Mouse (Mus musculus): ENCODE data around the gene Gm20388.

Gene Gm20388

DNA sequence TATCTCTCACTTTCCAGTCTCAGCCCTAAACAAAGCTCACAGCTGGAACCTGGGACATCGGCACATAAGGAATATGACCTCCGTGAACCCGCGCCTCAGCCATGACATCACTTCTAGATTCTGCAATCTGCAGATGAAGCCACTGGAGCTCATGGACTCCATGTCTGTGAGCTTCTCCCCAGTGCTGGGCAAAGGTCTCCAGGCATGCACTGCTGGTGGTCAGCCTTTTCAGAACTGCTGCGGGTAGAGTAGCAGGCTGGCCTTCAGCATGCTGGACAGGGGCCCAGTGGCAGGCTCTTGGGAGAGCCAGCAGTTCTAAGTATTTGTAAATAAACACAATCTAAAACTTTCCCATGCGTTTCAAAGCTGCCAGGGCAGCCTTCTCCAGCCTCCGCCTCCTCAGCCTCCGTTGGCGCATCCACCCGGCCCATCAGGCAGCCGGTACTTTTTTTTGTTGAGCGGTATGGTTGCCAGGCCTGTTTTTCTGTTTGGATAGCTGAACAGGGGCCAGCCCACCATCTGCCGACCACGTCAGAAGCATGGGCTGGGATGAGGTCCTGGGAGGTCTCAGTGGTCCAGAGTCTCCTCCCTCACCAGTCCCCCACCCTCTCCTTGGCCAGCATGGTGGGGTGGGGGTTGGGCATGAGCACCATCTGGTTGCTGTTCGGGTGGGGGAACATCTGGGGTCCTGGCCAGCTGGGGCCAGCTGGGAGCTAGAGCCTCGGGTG lies 2729.0 kb downstream of the Gm20388 start:
- peak; percentile 55 for DNase-seq (ENCODE audit: extremely low spot score, low spot score)

DNA sequence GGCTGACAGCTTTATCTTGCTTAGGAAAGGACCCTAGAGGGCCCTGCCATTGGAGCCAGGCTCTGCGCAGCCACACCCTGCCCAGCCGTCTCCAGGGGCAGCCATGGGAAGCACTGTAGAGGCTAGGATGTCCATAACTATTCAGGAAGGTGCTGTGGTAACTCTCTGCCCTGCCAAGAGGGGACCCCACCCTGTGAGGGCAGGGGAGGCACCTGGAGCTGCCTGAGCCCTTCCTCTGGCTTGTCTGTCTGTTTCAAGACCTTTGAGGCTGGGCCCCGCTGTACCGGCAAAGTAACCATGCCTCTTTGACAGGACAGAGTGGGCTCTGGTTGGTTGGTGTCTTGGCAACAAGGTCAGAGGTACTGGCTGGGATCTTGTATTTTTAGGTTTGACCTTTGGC lies 2730.2 kb downstream of the Gm20388 start:
- DNase-seq (ENCODE audit: extremely low spot score, low spot score) = no peak

DNA sequence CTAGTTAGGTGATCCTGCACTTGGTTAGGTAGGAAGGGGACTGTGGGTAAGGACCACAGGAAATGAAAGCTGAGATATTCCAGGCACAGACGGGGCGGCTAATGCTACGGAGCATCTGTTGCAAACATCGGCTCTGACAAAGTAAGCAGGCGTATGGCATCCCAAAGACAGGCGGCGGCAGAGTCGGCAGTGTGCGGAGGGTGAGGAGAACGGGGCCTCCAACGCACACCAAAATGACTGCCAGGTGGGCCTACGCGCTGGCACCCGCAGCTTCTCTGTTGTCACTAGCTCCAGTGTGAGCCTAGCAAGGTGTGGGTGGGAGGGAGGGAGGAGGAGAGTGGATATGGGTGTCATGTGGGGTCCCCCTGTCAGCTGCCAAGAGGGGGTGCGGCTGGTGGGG lies 2730.8 kb downstream of the Gm20388 start:
- no peak for DNase-seq (ENCODE audit: extremely low spot score, low spot score)

DNA sequence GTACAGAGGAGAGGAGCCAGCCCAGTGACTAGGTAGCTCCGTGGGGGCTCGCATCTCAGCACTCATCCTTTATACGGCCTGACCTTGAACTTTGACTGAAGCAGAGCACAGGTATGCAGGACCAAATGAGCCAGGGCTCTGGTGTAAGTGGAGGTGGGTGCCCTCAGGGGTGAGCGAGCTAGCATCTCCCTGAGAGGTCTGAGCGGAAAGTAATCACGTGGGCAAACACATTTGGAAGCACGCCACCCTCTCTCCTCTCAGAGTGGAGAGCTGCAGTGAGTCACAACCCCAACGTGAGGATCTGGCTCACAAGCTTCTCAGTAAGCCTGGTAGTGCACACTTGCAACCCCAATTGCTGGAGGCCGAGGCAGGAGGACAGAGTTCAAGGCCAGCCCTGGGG lies 2731.4 kb downstream of the Gm20388 start:
- no peak for DNase-seq (ENCODE audit: extremely low spot score, low spot score)

GRCm38 (mm10) chr8:122644175-122644954 lies 2733.7 kb downstream of the Gm20388 start:
- DNase-seq (ENCODE audit: extremely low spot score, low spot score) = no peak

DNA sequence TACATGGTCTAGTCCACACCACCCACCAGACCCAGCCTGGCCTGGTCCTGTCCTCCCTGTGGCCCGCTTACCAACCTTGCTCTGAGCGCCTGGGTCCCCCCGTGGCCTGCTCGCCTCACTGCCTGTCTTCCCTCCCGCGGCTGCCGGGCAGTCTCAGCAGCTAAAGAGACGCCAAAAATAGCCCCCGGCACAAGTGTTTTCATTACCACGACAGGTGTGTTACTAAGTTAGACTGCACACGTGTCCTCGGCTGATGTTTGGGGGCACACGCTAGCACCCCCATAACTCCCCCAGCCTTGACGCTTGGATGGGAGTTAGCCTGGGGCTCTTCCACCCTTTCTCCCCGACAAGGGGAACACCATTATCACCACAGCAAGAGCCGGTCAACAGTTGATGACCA lies 2735.7 kb downstream of the Gm20388 start:
- no peak for DNase-seq (ENCODE audit: extremely low spot score, low spot score)

GRCm38 (mm10) chr8:122648192-122648970 lies 2737.7 kb downstream of the Gm20388 start:
- peak; percentile 44 for DNase-seq (ENCODE audit: extremely low spot score, low spot score)

GRCm38 (mm10) chr8:122651326-122651921 lies 2740.8 kb downstream of the Gm20388 start:
- no peak for DNase-seq (ENCODE audit: extremely low spot score, low spot score)

DNA sequence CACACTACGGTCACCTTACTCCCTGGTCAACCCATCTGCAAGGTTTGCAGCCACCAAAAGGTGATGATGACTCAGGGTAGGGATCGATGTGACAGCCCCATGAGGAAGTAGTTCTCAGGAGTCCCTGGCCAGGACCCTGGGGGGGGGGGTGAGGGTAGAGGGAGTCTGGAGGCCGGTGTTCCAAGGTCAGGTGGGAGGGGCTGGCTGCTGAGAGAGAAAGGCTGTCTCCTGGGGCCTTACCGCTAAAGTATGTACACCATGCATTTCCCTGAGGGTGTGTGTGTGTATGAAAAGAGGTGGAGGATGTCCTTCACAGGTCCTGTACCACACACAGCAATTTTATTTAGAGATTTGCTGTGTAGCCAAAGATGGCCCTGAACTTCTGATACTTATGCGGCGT lies 2742.0 kb downstream of the Gm20388 start:
- no peak for DNase-seq (ENCODE audit: extremely low spot score, low spot score)

- peak; percentile 29 for DNase-seq (ENCODE audit: extremely low spot score, low spot score)
Measured at GRCm38 (mm10) chr8:122654768-122655167, 2744.1 kb downstream of the Gm20388 start.

DNA sequence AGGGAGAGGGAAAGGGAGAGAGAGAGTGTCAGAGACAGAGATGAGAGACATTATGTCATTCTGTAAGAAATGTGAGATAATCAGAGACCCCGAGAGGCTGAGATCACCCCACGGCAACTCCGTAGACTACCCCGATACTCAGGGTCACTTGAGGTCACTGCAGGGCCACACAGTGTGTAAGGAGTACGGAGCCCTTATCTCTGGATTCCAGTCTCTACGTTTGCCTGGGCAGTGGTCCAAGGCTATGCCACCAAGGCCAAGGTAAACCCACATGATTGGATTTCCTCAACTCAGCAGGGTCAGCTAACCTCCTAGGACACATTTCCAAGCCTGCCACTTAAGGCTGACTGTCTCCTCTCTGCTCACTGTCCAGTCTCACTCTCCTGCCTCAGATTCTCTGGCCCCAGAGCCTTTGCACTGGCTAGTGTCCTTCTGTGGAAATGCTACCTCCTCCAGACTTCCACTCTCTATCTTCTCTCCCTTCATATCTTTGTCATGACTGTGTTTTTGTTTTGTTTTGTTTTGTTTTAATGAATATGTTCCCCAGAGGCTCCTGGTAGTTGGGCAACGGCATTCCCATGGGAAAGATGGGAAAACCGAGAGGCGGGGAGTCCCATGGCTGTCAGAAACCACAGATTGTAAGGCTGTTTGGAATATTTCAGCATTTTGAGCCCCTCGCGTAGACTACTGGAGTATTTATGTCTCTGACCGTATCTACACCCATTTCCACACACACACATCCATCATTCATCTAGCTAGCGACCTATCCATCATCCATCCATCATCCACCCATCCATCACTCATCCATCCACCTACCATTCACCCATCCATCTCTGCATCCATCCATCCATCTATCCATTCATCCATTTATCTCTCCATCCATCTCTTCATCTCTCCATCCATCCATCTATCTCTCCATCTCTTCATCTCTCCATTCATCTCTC lies 2745.7 kb downstream of the Gm20388 start:
- no peak for DNase-seq (ENCODE audit: extremely low spot score, low spot score)

DNA sequence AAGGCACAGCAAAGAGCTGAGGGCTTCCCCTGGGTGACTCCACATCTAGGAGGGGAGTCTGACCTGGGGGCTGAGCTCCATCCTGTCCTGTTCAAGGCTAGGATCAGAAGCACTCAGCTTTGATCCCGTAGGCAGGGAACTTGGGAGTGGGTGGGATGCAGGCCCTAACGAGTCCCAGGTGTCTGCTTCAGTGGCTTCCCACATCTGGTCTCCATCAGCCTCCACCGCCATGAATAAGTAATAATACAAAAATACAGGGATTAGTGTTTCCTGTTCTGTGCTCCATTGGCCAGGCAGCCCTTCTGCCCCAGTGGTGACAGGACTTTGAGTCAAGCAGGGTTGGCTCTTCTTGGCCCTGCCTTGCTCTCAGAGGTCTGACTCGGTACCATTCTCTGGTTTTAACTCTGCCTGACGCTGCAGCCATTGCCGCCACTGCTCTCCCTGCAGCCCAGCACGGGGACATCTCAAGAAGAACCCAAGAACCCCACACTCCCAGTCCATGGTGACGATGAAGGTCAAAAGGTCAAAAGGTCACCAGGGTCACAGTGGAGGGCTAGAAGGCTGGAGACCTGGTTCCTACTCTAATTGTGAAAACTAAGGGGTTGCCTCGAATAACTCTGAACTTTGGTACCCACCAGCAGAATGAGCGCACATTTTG lies 2747.6 kb downstream of the Gm20388 start:
- peak; percentile 59 for DNase-seq (ENCODE audit: extremely low spot score, low spot score)

DNA sequence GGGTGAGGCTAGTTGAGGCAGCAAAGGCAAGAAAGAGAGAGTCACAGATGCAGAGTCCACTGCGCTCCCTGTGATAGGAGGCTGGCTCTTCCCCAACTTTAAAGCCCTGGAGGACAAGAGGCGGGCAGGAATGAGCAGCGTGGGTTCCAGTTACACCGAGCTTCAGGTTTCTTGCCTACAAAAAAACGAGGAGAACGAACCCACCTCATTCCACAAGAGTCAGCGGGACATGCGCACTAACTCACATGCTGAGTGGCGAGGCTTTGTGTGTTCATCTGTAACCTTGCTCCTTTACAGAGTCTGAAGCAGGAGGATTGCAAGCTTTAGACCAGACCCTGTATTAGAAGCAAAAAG lies 2748.1 kb downstream of the Gm20388 start:
- no peak for DNase-seq (ENCODE audit: extremely low spot score, low spot score)

- DNase-seq (ENCODE audit: extremely low spot score, low spot score) = no peak
Measured at GRCm38 (mm10) chr8:122660022-122660421, 2749.4 kb downstream of the Gm20388 start.

DNA sequence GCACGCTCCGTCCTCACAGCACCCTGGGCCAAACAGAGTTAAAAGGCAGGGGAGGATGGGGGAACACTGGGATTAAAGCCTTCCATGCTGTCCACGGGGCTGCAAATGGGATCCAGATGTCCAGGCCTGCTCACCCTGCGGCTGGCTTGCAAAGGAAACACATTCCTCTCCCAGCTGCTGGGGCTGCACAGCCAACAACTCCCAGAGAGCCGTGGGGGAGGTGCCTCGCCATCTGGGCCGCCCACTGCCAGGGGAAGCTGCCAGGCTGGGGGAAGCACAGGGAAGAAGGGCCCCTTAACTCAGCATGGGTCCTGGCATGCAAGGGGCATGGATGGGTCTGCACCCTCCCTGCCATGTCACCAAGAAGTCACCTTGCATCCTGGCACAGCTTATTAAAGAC lies 2750.5 kb downstream of the Gm20388 start:
- DNase-seq (ENCODE audit: extremely low spot score, low spot score) = peak; percentile 75

DNA sequence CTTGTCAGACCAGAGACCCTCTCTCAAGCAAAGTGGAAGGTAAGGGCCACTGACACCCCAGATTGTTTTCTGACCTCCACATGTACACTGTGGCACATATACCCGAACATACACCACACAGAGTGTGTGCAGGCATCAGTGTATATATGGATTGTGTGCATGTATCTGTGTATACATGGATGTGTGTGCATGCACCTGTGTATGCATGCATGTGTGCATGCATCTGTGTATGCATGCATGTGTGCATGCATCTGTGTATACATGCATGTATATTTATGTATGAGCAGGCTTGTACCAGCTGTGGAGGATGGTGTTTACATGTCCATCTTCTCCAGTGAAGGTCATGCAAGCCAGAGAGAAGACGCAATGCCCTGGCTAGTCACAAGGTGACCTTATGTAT lies 2751.3 kb downstream of the Gm20388 start:
- no peak for DNase-seq (ENCODE audit: extremely low spot score, low spot score)

DNA sequence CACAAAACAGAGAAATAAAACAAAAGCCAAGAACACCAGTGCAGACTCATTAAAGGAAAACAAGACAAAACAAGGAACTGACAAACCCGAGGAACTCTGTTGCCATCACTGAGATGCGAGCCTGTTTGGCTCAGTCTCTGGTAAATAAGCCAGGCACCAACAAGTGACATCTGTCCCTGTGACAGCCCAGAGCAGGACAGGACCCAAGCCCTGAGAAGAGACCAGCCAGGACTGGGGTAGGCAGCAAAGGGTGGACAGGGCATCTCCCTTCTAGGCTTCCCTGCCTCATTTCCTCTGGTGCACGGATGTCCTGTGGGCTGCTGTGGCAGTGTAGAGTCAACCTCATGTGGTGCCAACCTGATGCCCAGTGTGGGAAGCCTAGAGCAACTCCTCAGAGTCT lies 2752.5 kb downstream of the Gm20388 start:
- no peak for DNase-seq (ENCODE audit: extremely low spot score, low spot score)

GRCm38 (mm10) chr8:122663670-122664069 lies 2753.0 kb downstream of the Gm20388 start:
- no peak for DNase-seq (ENCODE audit: extremely low spot score, low spot score)

- no peak for DNase-seq (ENCODE audit: extremely low spot score, low spot score)
Measured at GRCm38 (mm10) chr8:122665221-122665620, 2754.6 kb downstream of the Gm20388 start.

DNA sequence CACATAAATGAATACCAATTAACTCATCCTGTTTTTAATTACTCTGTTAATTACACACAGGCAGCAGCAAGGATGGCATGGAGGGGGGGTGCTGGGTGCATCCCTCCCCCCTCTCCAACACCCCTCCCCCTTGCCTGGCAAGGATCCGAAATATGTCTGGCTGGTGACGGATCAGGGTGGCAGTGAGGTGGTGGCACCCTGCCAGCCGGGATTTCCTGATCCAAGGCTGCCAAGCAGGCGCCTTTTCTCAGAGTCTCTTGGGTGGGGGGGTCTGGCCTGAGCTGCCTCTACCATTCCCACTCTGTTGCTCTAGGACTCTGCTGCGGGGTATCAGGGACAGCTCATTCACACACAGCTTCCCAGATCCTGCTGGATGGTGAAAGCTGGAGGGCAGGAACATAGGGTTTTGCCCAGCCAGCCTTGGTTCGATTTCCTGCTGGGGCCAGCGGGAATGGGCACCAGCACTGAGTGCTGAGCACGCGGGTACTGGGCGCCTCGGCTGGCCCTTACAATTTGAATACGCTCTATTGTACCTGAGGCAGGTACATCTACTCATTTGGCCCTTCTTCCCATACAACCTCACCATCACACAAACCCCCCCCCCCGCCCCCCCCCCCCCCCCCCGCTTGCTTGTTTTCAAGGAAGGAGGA lies 2755.2 kb downstream of the Gm20388 start:
- no peak for DNase-seq (ENCODE audit: extremely low spot score, low spot score)
